Mouse (Mus musculus) brown adipose tissue, adult 24 weeks (tissue): ENCODE results near the gene Rbms1. TPM values are rescaled to one million over a fixed set of nuclear protein-coding genes. Genes with fewer than 3 reads are reported as not detected.

Experiments
- H3K27ac ChIP-seq: fragments of 200-500 bp; replicated peaks from 2 replicates; pipeline ENCODE4 v1.5.1; 2012; ENCODE audit warnings: low read depth, mild to moderate bottlenecking, low read length
- H3K4me1 ChIP-seq: fragments of 200-500 bp; 2 replicates; pipeline ENCODE4 v1.6.1; 2012; ENCODE audit warnings: low read length, mixed read lengths; ENCODE audit not compliant: control insufficient read depth, insufficient read depth, insufficient read length
- H3K4me3 ChIP-seq: fragments of 200-500 bp; 2 replicates; pipeline ENCODE4 v1.5.1; 2012; ENCODE audit warnings: low read depth, mild to moderate bottlenecking, low read length, moderate library complexity; ENCODE audit not compliant: insufficient read depth
- polyA plus RNA-seq: library from polyadenylated mRNA; stranded (reverse); fragments of >200 nt; gene quantifications from 2 replicates; pipeline ENCODE4 v1.2.4, GENCODE M21; 2012; ENCODE audit not compliant: missing spikeins, insufficient read depth, insufficient read length

The Rbms1 gene
- polyA plus RNA-seq, 1 experiment: 50.4 TPM

- no peaks in the 10 kb centered on the region for H3K4me1 ChIP-seq
- no peak overlapping the region for H3K27ac ChIP-seq
- no peak overlapping the region for H3K4me3 ChIP-seq
Observed at GRCm38 (mm10) chr2:60705426-60705825, 257.6 kb downstream of the Rbms1 start.

- peaks cover 8% of the 10 kb centered on the region; the same call in 1 of the 2 replicates for H3K4me1 ChIP-seq
- no peak overlapping the region for H3K4me3 ChIP-seq
- no peak overlapping the region for H3K27ac ChIP-seq
Observed at GRCm38 (mm10) chr2:60703315-60703714, 259.7 kb downstream of the Rbms1 start.

- Histone ChIP-seq H3K27ac (no peak overlapping the region), H3K4me1 (peaks cover 16% of the 10 kb centered on the region), H3K4me3 (no peak overlapping the region)
Observed at GRCm38 (mm10) chr2:60700956-60701355, 262.0 kb downstream of the Rbms1 start.

Other genes with a start within 250 kb of the Rbms1 start
- gene Itgb6, start 240.5 kb downstream of the Rbms1 start, polyA plus RNA-seq: 0.75 TPM in 1 of 2 replicates, not detected in the other